Mouse (Mus musculus) olfactory bulb, adult 2 months (tissue): Measurements from ENCODE around the gene Stac.

ENCODE experiments used
- CTCF ChIP-seq: fragments of 200-500 bp; IDR thresholded peaks from 2 replicates; pipeline ENCODE4 v1.5.1; 2012; ENCODE audit warnings: low read depth, mild to moderate bottlenecking, low read length, moderate library complexity; ENCODE audit not compliant: insufficient read depth
- POLR2A ChIP-seq: fragments of 200-500 bp; IDR thresholded peaks from 2 replicates; pipeline ENCODE4 v1.6.1; 2012; ENCODE audit warnings: mild to moderate bottlenecking, low read depth, low read length, moderate library complexity; ENCODE audit not compliant: insufficient read depth

DNA sequence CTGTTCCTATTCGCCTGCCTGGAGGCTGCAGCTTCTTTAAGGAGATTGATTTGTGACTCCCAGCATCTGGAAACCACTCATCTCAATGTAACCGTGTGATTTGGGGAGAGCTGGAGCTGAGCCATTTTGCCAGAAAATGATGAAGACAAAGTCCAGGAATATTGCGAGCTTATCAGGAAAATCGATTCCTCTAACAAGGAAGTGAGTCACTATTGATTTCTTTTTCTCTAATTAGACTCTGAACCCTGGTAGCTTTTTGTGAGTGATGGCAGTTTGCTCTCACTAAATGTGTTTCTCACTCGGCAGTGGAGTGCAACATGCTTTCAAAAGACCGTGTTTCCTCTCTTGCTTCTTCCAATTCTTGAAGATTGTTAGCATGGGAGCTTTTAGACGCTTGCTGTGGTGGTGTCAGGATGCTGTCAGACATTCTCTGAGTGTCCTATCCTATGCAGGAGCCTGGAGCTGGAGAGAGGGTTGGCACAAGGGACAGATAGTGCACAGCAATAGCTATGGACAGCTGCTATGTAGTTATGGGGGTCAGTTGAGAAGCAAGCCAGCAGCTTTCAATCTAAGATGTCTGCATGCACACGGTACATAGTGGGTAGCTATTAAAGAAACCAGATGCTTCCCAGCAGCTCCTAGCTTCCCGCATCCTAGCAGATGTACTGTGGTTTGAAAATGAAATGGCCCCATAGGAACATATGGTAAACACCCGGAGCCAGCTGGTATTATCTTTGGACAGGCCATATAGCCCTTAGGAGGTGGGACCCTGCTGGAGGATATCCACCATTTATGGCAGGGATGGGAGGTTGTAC is 49.5 kb upstream of the Stac start:
- no peak for TF ChIP-seq CTCF
- no peak for TF ChIP-seq POLR2A
